Mouse (Mus musculus): ENCODE data around the gene Slc30a10.

DNA sequence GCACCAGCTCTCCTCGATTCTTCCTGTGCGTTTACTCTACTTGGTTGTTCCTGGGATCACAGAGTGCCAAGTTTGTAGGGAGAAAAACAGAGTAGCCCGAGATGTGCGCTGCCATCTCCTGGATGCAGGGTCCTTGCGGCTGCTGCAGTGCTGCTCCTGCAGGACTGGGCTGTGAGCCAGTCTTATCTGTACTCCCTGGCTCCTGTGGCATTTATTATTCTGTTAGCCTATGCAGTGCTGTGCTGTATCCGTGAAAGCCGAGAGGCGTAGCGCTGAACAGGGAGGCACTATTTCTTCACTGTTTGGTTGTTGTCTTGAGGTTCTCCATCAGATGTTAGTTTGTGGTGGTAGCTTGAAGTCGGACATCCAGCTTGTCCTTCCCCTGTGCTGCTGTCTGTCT is 48.7 kb upstream of the Slc30a10 start:
- TF ChIP-seq CTCF (IDR thresholded peaks at IDR 0.05; ENCODE audit: extremely low read depth, insufficient read depth, low read length) (no peak), POLR2A (IDR thresholded peaks at IDR 0.05; ENCODE audit: extremely low read depth, insufficient read depth, low read length) (no peak)

Data from cortical plate, adult 2 months (tissue).